Mouse (Mus musculus) spleen, adult 2 months (tissue): ENCODE results near the gene Plg. TPM values are rescaled to one million over a fixed set of nuclear protein-coding genes. Genes with fewer than 3 reads are reported as not detected.
A peak's percentile ranks its signal among the peaks of the same experiment; 100 is the strongest.

Source experiments
- DNase-seq, 2 experiments: peaks; one replicate each; pipeline versions ENCODE4 v3.0.0 to v3.0.0-alpha.2; 2012 to 2021; ENCODE audit warnings: low spot score in 2 of 2, low read depth in 1 of 2
- H3K27ac ChIP-seq: fragments of 200-500 bp; 2 replicates; pipeline ENCODE4 v1.5.1; 2012; ENCODE audit warnings: low read length, inconsistent platforms; ENCODE audit not compliant: insufficient read depth
- H3K27me3 ChIP-seq: fragments of 200-500 bp; 2 replicates; pipeline ENCODE4 v1.6.1; 2012; ENCODE audit warnings: mild to moderate bottlenecking, moderate library complexity, low read length, inconsistent platforms; ENCODE audit not compliant: control insufficient read depth, insufficient read depth
- H3K36me3 ChIP-seq: fragments of 200-500 bp; 2 replicates; pipeline ENCODE4 v1.6.1; 2012; ENCODE audit warnings: mild to moderate bottlenecking, low read length, inconsistent platforms; ENCODE audit not compliant: control insufficient read depth, insufficient read depth
- H3K4me1 ChIP-seq: fragments of 200-500 bp; 2 replicates; pipeline ENCODE4 v1.6.1; 2011; ENCODE audit warnings: inconsistent platforms; ENCODE audit not compliant: control insufficient read depth, insufficient read depth, insufficient read length
- H3K4me3 ChIP-seq: fragments of 200-500 bp; 2 replicates; pipeline ENCODE4 v1.5.1; 2011; ENCODE audit warnings: mild to moderate bottlenecking, inconsistent platforms; ENCODE audit not compliant: insufficient read depth, insufficient read length; ENCODE audit errors: extremely low read depth
- CTCF ChIP-seq: fragments of 200-500 bp; IDR thresholded peaks from 2 replicates; pipeline ENCODE4 v1.5.1; 2011; ENCODE audit warnings: mild to moderate bottlenecking, inconsistent platforms; ENCODE audit not compliant: insufficient read depth, insufficient read length, insufficient replicate concordance; ENCODE audit errors: extremely low read depth
- POLR2A ChIP-seq: fragments of 200-500 bp; IDR thresholded peaks from 2 replicates; pipeline ENCODE4 v1.6.1; 2011; ENCODE audit warnings: low read depth, low read length, inconsistent platforms
- WGBS: fragments of 180-500 bp; shearing (Covaris S2); methylation state at CpG from one replicate; pipeline ENCODE4 v1.1.7; 2018; 5-methylcytosine and 5-hydroxymethylcytosine counted together
- polyA plus RNA-seq: library from polyadenylated mRNA; depleted of rRNA; stranded (reverse); fragments of >200 nt; gene quantifications from 2 replicates; pipeline ENCODE4 v1.2.3, GENCODE M21; 2012; rRNA removed

Gene Plg
- polyA plus RNA-seq, 1 experiment, result 0.07 TPM

DNA sequence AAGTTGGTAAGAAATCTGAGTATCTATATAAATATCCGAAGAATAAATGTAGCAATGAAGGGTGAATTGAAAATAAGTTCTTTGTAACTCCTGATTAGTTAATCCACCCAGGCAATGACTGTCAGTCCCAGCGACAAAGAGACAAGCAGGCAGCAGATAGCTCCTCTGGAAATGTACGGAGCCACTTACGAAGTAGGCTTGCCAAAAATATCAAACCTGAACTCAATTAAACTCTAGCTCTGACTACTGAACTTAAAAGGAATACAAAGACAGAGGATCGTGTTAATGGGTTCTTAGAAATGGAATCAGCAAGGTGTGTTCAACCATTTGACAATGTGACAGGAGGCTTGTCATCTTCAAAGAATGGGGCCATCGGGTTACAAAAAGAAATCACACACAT, 75.3 kb downstream of the Plg start:
- TF ChIP-seq POLR2A, result no peak
- no peak for TF ChIP-seq CTCF
- 92% methylated on average over 6 of the region's 6 CpGs for WGBS
- no peaks in the 10 kb centered on the region for H3K4me1 ChIP-seq
- DNase-seq, result no peak
- H3K4me3 ChIP-seq, result no peak overlapping the region
- no peaks in the 10 kb centered on the region for H3K36me3 ChIP-seq
- no peak overlapping the region for H3K27ac ChIP-seq
- no peaks in the 10 kb centered on the region for H3K27me3 ChIP-seq

GRCm38 (mm10) chr17:12455143-12455790, 76.9 kb downstream of the Plg start:
- no peak overlapping the region for H3K27ac ChIP-seq
- no peaks in the 10 kb centered on the region for H3K27me3 ChIP-seq
- no peak for DNase-seq
- no peak overlapping the region for H3K4me3 ChIP-seq
- H3K4me1 ChIP-seq, result no peaks in the 10 kb centered on the region
- WGBS, result 87% methylated on average over 5 of the region's 5 CpGs
- no peaks in the 10 kb centered on the region for H3K36me3 ChIP-seq
- TF ChIP-seq CTCF (peak; percentile 28; the same call in 1 of the 2 replicates), POLR2A (no peak)

- DNase-seq, result no peak
- H3K27ac ChIP-seq, result no peak overlapping the region
- H3K27me3 ChIP-seq, result no peaks in the 10 kb centered on the region
- H3K4me3 ChIP-seq, result no peak overlapping the region
- H3K36me3 ChIP-seq, result no peaks in the 10 kb centered on the region
- H3K4me1 ChIP-seq, result no peaks in the 10 kb centered on the region
- TF ChIP-seq CTCF, result no peak
- TF ChIP-seq POLR2A, result no peak
Measured at GRCm38 (mm10) chr17:12461168-12461567, 82.8 kb downstream of the Plg start.

DNA sequence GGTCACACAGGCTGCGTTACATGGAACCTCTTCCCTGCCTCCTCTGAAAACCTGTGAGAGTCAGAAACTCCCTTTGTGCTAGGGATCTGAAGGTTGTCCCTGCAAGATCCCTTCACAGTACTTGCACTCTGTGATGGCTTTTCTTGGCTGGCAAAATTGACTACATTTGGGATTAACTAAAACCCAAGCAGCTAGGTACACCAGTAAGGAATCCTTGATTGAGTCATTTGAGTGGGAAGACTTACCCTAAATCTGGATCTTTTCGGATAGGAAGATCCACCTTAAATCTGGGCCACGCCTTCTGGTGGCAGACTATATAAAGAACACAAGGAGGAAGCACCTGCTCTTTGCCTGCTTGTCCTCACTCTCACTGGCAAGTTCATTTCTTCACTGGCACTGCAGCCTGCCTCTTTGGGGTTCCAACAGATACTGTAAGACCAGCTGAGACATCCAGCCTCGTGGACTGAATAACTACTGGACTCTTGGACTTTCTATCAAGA, 88.1 kb downstream of the Plg start:
- Histone ChIP-seq H3K27me3 (no peaks in the 10 kb centered on the region), H3K27ac (no peak overlapping the region), H3K36me3 (no peaks in the 10 kb centered on the region), H3K4me1 (no peaks in the 10 kb centered on the region), H3K4me3 (no peak overlapping the region)
- TF ChIP-seq POLR2A, result no peak
- 13% methylated on average over 4 of the region's 4 CpGs for WGBS
- no peak for DNase-seq

- no peak for DNase-seq
- WGBS, result 56% methylated on average over 3 of the region's 3 CpGs
- no peak for TF ChIP-seq CTCF
- TF ChIP-seq POLR2A, result no peak
Measured at GRCm38 (mm10) chr17:12467642-12468041, 89.2 kb downstream of the Plg start.

DNA sequence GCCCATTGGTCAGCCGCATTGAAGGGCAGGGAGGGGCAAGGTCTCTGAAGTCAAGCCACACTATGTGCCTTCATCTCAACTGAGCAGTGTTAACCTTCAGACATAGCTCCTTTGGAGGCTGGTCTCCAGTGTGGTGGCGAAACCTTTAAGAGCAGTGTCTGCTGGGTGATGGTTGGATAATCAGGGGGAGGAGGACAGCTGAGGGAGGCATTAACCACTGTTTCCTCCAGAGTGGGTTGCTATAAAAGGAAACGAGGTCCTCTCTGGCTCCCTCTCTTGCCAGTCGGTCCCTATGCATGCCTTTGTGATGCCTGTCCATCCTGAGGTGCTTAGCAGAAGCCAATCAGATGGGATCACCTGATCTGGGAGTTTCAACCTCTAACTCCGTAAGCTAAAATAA, 90.3 kb downstream of the Plg start:
- Histone ChIP-seq H3K4me1 (no peaks in the 10 kb centered on the region), H3K27me3 (no peaks in the 10 kb centered on the region), H3K4me3 (no peak overlapping the region), H3K36me3 (no peaks in the 10 kb centered on the region), H3K27ac (no peak overlapping the region)
- TF ChIP-seq POLR2A, result no peak
- TF ChIP-seq CTCF, result no peak
- 49% methylated on average over 5 of the region's 5 CpGs for WGBS
- DNase-seq, result no peak

More at GRCm38 (mm10) chr17:12467642-12468041, 89.2 kb downstream of the Plg start:
- no peaks in the 10 kb centered on the region for H3K36me3 ChIP-seq
- no peaks in the 10 kb centered on the region for H3K4me1 ChIP-seq
- H3K4me3 ChIP-seq, result no peak overlapping the region
- H3K27me3 ChIP-seq, result no peaks in the 10 kb centered on the region
- no peak overlapping the region for H3K27ac ChIP-seq

Other genes with a start within 250 kb of the Plg start
- 18.4 and 35.1 TPM in 2 replicates for gene Map3k4, start 59.8 kb upstream of the Plg start, polyA plus RNA-seq
- 2.1 and 2.4 TPM in 2 replicates for gene Slc22a3, start 129.1 kb downstream of the Plg start, polyA plus RNA-seq
- 0.05 and 0.19 TPM in 2 replicates for gene Slc22a2, start 205.5 kb downstream of the Plg start, polyA plus RNA-seq